Mouse (Mus musculus) neutrophil, adult 83 days (primary cell): ENCODE data around the gene Olfr1424. TPM values are rescaled to one million over a fixed set of nuclear protein-coding genes. Genes with fewer than 3 reads are reported as not detected.

Experiments used
- total RNA-seq, 2 experiments: library from RNA; stranded (reverse); gene quantifications; one replicate each; pipeline ENCODE4 v1.2.4; 2023

Gene Olfr1424
- total RNA-seq = not detected

DNA sequence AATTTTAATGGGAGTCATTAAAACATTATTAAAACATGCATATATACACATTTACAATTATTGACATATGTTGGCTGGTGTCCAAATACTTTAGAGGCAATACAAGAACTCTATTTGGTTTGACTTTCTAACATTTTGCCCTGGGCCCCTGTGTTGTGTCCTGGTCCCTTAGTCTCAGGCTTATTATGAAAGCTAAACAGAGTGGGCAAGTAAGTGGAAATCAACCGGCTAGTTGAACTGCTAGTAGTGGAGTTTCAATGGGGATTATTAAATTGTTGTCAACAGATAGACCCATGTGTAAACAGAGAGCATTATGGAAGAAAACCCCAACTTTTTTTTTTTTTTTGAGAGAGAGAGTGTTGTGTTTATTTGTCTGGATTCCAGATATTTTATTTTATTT lies at the start of gene Olfr1424:
Olfr1424 (minus strand) TSS at position 101 of the 400 bp plus-strand sequence.

DNA sequence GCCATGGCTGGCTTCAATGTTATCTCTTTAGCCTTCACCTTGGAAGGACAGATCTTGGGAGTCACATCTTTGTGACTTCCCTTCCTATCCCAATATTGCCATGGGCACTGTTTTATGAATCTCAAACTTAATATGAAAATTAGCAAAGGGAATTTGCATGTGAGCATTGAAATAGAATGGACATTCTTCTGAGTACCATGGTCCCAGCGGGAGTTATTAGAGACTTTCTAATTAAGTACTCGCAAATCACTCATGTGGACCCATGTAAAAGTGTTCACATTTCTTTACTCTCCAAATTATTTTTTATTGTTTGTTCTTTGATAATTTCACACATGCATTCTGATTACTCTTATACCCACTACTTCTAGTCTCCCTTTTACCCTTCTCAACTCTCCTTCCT lies 40.8 kb upstream of the Olfr1424 start, which contains the start of gene Olfr1427:
Olfr1427 (minus strand) TSS at position 101 of the 400 bp plus-strand sequence.

DNA sequence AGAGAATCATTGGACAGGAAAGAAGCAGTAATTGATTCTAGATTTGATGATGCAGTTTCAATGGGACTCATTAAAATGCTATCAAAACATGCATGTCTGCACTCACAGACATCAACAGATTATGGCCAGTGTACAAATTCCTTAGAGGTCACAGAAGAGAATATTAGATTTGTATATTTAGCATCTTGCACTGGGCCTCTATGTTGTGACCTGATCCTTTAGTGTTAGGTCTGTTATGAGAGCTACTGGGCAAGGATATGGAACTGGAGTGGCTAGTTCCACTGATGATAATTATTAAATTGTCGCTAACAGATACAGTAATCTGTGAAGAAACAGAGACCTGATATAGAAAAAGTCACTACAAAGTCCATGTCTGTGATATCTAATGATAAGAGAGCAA lies 29.4 kb upstream of the Olfr1424 start, which contains the start of gene Olfr1426:
Olfr1426 (minus strand) TSS at position 101 of the 400 bp plus-strand sequence.

DNA sequence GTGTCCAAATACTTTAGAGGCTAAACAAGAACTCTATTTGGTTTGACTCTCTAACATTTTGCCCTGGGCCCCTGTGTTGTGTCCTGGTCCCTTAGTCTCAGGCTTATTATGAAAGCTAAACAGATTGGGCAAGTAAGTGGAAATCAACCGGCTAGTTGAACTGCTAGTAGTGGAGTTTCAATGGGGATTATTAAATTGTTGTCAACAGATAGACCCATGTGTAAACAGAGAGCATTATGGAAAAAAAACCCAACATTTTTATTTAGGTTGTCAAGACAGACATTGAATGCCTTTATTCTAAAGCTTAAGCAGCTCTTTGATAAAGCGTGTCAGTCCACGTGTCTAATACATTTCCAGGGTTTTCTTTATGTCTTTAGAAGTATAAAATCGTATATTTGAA lies 15.1 kb upstream of the Olfr1424 start, which contains the start of gene Olfr1425:
Olfr1425 (minus strand) TSS at position 101 of the 400 bp plus-strand sequence.

GRCm38 (mm10) chr19:12041217-12041616 lies 21.3 kb downstream of the Olfr1424 start, which contains the start of gene Olfr1423:
TSS of gene Olfr1423 (minus strand) at chr19:12041317.

Other genes with a start within 250 kb of the Olfr1424 start
- 10 to 100 TPM; 17.4 to 18.8 TPM for gene Stx3, start 243.3 kb downstream of the Olfr1424 start, total RNA-seq
- gene Olfr1417, start 223.5 kb downstream of the Olfr1424 start, total RNA-seq = not detected
- not detected for gene Olfr1418, start 201.6 kb downstream of the Olfr1424 start, total RNA-seq
- gene Olfr1419, start 187.6 kb downstream of the Olfr1424 start, total RNA-seq = not detected
- gene Olfr1420, start 176.1 kb downstream of the Olfr1424 start, total RNA-seq = not detected
- 10 to 100 TPM; 29.7 to 36.8 TPM for gene Patl1, start 150.3 kb downstream of the Olfr1424 start, total RNA-seq
- gene Osbp, start 96.7 kb downstream of the Olfr1424 start, total RNA-seq = 10 to 100 TPM; 44.2 to 44.7 TPM
- not detected for gene Olfr1423, start 21.4 kb downstream of the Olfr1424 start, total RNA-seq
- not detected for gene Olfr1425, start 15.0 kb upstream of the Olfr1424 start, total RNA-seq
- gene Olfr1426, start 29.3 kb upstream of the Olfr1424 start, total RNA-seq = not detected
- gene Olfr1427, start 40.7 kb upstream of the Olfr1424 start, total RNA-seq = not detected
- not detected for gene Olfr1428, start 53.2 kb upstream of the Olfr1424 start, total RNA-seq
- not detected for gene Olfr76, start 60.5 kb upstream of the Olfr1424 start, total RNA-seq
- gene Olfr1555-ps1, start 107.4 kb upstream of the Olfr1424 start, total RNA-seq = not detected
- gene Olfr1431, start 138.0 kb upstream of the Olfr1424 start, total RNA-seq = not detected
- gene Olfr1432, start 169.9 kb upstream of the Olfr1424 start, total RNA-seq = not detected
- not detected for gene Olfr262, start 179.0 kb upstream of the Olfr1424 start, total RNA-seq
- gene Olfr235, start 198.3 kb upstream of the Olfr1424 start, total RNA-seq = not detected
- not detected for gene Olfr1434, start 217.2 kb upstream of the Olfr1424 start, total RNA-seq
- not detected for gene Olfr1436, start 236.4 kb upstream of the Olfr1424 start, total RNA-seq